Mouse (Mus musculus): ENCODE data around the gene Mtus2.

- peak; percentile 32; the same call in 1 of the 2 replicates for TF ChIP-seq CTCF (conservative IDR thresholded peaks at IDR 0.05; ENCODE audit: insufficient read depth, insufficient read length, low read depth, low read length)
- no peak for TF ChIP-seq POLR2A (IDR thresholded peaks at IDR 0.05; ENCODE audit: low read depth, low read length)
Measured at GRCm38 (mm10) chr5:148346543-148346942, 389.4 kb downstream of the Mtus2 start.
